Mouse (Mus musculus): ENCODE data around the gene Pkd1. TPM values are rescaled to one million over a fixed set of nuclear protein-coding genes. Genes with fewer than 3 reads are reported as not detected.

Gene Pkd1
- total and polyA plus RNA-seq, 3 experiments, result 2.8 to 13.4 (median 8.3) TPM

GRCm38 (mm10) chr17:24559146-24559545 is 9.5 kb downstream of the Pkd1 start:
- in situ Hi-C loops (cut with MboI; ENCODE audit: low pct_ligation_motif_present, low pct_unique_long_range_greater_than_20kb, low sequenced_read_pairs) (no loop called here), dilution Hi-C loops (cut with MboI; ENCODE audit: extremely low pct_ligation_motif_present, extremely low pct_unique_long_range_greater_than_20kb, low sequenced_read_pairs) (no loop called here)
- H3K4me3 ChIP-seq (replicated peaks in 1 of 3; ENCODE audit: low read depth in 2 of 3, low read length in 2 of 3, poor library complexity in 1 of 3), result no peak overlapping the region

DNA sequence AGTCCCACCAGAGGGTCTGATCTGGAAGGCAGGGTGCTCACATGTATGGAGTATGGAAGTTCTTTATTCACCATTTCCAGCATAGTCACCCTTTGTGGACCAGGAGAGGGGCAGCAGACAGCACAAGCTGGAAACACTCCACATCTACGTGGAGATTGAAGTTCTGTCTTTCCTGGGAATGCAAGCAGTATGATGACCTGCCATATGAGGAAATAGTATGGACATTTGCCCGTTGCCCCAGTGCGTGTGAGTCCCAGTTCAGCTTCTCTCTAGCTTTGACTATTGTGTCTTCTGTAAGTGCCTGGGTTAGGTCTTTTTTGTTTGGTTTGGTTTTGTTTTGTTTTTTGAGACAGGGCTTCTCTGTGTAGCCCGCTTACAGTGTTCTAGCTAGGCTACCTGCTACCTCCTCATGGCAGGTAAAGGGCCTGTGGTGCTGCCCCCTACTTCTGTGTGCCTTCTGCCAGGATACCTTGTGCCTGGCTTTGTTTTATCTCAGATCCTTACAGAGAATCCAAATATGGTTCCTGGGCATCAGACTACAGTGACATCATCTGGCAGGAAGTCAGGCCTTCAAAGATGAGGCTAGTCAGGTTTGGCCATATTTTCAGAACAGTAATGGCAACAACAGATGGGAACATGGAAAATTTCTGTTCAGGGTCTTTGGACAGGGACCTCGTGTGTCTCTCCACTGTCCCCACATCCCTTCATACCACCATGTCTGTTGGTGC is 10.8 kb downstream of the Pkd1 start:
- Histone ChIP-seq H3K27ac (ENCODE audit: insufficient read depth, low read depth) (no peak overlapping the region), H3K79me2 (replicated peaks; ENCODE audit: control insufficient read depth, extremely low read depth, insufficient read depth, poor library complexity, severe bottlenecking) (no peaks in the 10 kb centered on the region; the same call in 1 of the 2 replicates), H3K9ac (ENCODE audit: insufficient read depth, low read depth) (no peak overlapping the region), H3K36me3 (replicated peaks in 1 of 2; ENCODE audit: control insufficient read depth in 1 of 2, insufficient read depth in 1 of 2, low read length in 1 of 2) (peaks cover 3 to 25% of the 10 kb centered on the region in 2 experiments), H3K4me2 (ENCODE audit: insufficient read depth, low read depth, poor library complexity, severe bottlenecking) (no peak overlapping the region), H3K9me3 (replicated peaks; ENCODE audit: low read length) (no peaks in the 10 kb centered on the region), H3K4me3 (replicated peaks in 1 of 3; ENCODE audit: low read depth in 2 of 3, low read length in 2 of 3, poor library complexity in 1 of 3) (no peak overlapping the region), H3K27me3 (replicated peaks) (no peaks in the 10 kb centered on the region), H3K4me1 (ENCODE audit: control insufficient read depth in 1 of 2, insufficient read depth in 2 of 2) (peaks cover 0 to 20% of the 10 kb centered on the region in 2 experiments; a peak in 2 of 4 replicates)
- no peak for DNase-seq (ENCODE audit: extremely low read depth)
- in situ Hi-C loops (cut with MboI; ENCODE audit: low pct_ligation_motif_present, low pct_unique_long_range_greater_than_20kb, low sequenced_read_pairs), result no loop called here
- TF ChIP-seq MAX (IDR thresholded peaks at IDR 0.05; ENCODE audit: low read length) (no peak), EP300 (IDR thresholded peaks at IDR 0.05; ENCODE audit: low read length) (no peak), MYC (IDR thresholded peaks at IDR 0.05; ENCODE audit: low read depth, low read length) (no peak), GABPA (IDR thresholded peaks at IDR 0.05; ENCODE audit: insufficient replicate concordance, low read depth, low read length) (no peak), SMC3 (IDR thresholded peaks at IDR 0.05; ENCODE audit: low read depth, low read length) (no peak)
- dilution Hi-C loops (cut with MboI; ENCODE audit: extremely low pct_ligation_motif_present, extremely low pct_unique_long_range_greater_than_20kb, low sequenced_read_pairs), result no loop called here

More at GRCm38 (mm10) chr17:24559146-24559545, 9.5 kb downstream of the Pkd1 start:
- H3K4me2 ChIP-seq (ENCODE audit: insufficient read depth, low read depth, poor library complexity, severe bottlenecking), result no peak overlapping the region
- no peaks in the 10 kb centered on the region for H3K9me3 ChIP-seq (replicated peaks; ENCODE audit: low read length)
- peaks cover 0 to 27% of the 10 kb centered on the region in 2 experiments; a peak in 2 of 4 replicates for H3K4me1 ChIP-seq (ENCODE audit: control insufficient read depth in 1 of 2, insufficient read depth in 2 of 2)
- no peak overlapping the region for H3K9ac ChIP-seq (ENCODE audit: insufficient read depth, low read depth)
- H3K36me3 ChIP-seq (replicated peaks in 1 of 2; ENCODE audit: control insufficient read depth in 1 of 2, insufficient read depth in 1 of 2, low read length in 1 of 2), result peaks cover 0 to 19% of the 10 kb centered on the region in 2 experiments
- no peak for DNase-seq (ENCODE audit: extremely low read depth)
- TF ChIP-seq ZC3H11A (IDR thresholded peaks at IDR 0.05; ENCODE audit: low read depth, low read length) (no peak), MAFK (IDR thresholded peaks at IDR 0.05; ENCODE audit: insufficient replicate concordance, low read length) (no peak), TCF12 (IDR thresholded peaks at IDR 0.05; ENCODE audit: low read depth, low read length) (no peak), NELFE (IDR thresholded peaks at IDR 0.05; ENCODE audit: low read depth, low read length) (no peak), ELF1 (IDR thresholded peaks at IDR 0.05; ENCODE audit: low read depth, low read length) (no peak), ZKSCAN1 (IDR thresholded peaks at IDR 0.05; ENCODE audit: borderline replicate concordance, low read depth, low read length) (no peak), E2F4 (IDR thresholded peaks at IDR 0.05; ENCODE audit: insufficient replicate concordance, low read depth, low read length) (no peak)
- H3K79me2 ChIP-seq (replicated peaks; ENCODE audit: control insufficient read depth, extremely low read depth, insufficient read depth, poor library complexity, severe bottlenecking), result no peaks in the 10 kb centered on the region; the same call in 1 of the 2 replicates
- H3K27me3 ChIP-seq (replicated peaks), result no peaks in the 10 kb centered on the region
- H3K27ac ChIP-seq (ENCODE audit: insufficient read depth, low read depth), result no peak overlapping the region

GRCm38 (mm10) chr17:24561592-24561991 is 12.0 kb downstream of the Pkd1 start:
- Histone ChIP-seq H3K4me2 (ENCODE audit: insufficient read depth, low read depth, poor library complexity, severe bottlenecking) (no peak overlapping the region), H3K4me3 (replicated peaks in 1 of 3; ENCODE audit: low read depth in 2 of 3, low read length in 2 of 3, poor library complexity in 1 of 3) (no peak overlapping the region), H3K36me3 (replicated peaks in 1 of 2; ENCODE audit: control insufficient read depth in 1 of 2, insufficient read depth in 1 of 2, low read length in 1 of 2) (peaks cover 6 to 37% of the 10 kb centered on the region in 2 experiments), H3K9me3 (replicated peaks; ENCODE audit: low read length) (no peaks in the 10 kb centered on the region), H3K79me2 (replicated peaks; ENCODE audit: control insufficient read depth, extremely low read depth, insufficient read depth, poor library complexity, severe bottlenecking) (no peaks in the 10 kb centered on the region; the same call in 1 of the 2 replicates), H3K27me3 (replicated peaks) (no peaks in the 10 kb centered on the region), H3K9ac (ENCODE audit: insufficient read depth, low read depth) (no peak overlapping the region), H3K27ac (ENCODE audit: insufficient read depth, low read depth) (no peak overlapping the region), H3K4me1 (ENCODE audit: control insufficient read depth in 1 of 2, insufficient read depth in 2 of 2) (peaks cover 0 to 16% of the 10 kb centered on the region in 2 experiments; a peak in 2 of 4 replicates)
- in situ Hi-C loops (cut with MboI; ENCODE audit: low pct_ligation_motif_present, low pct_unique_long_range_greater_than_20kb, low sequenced_read_pairs) (no loop called here), dilution Hi-C loops (cut with MboI; ENCODE audit: extremely low pct_ligation_motif_present, extremely low pct_unique_long_range_greater_than_20kb, low sequenced_read_pairs) (no loop called here)
- no peak for DNase-seq (ENCODE audit: extremely low read depth)
- TF ChIP-seq IRF4 (IDR thresholded peaks at IDR 0.05; ENCODE audit: low read depth, low read length) (no peak), CHD2 (IDR thresholded peaks at IDR 0.05; ENCODE audit: low read length) (no peak), ELF1 (IDR thresholded peaks at IDR 0.05; ENCODE audit: low read depth, low read length) (no peak), NELFE (IDR thresholded peaks at IDR 0.05; ENCODE audit: low read depth, low read length) (no peak), USF1 (IDR thresholded peaks at IDR 0.05; ENCODE audit: low read depth, low read length) (no peak), KAT2A (IDR thresholded peaks at IDR 0.05; ENCODE audit: insufficient replicate concordance, low read length) (no peak), GABPA (IDR thresholded peaks at IDR 0.05; ENCODE audit: insufficient replicate concordance, low read depth, low read length) (no peak), MAX (IDR thresholded peaks at IDR 0.05; ENCODE audit: low read length) (no peak), NRF1 (IDR thresholded peaks at IDR 0.05; ENCODE audit: low read depth, low read length) (no peak), MYC (IDR thresholded peaks at IDR 0.05; ENCODE audit: low read depth, low read length) (no peak), ZKSCAN1 (IDR thresholded peaks at IDR 0.05; ENCODE audit: borderline replicate concordance, low read depth, low read length) (no peak), BHLHE40 (IDR thresholded peaks at IDR 0.05; ENCODE audit: low read depth, low read length) (no peak), RCOR1 (conservative IDR thresholded peaks at IDR 0.05; ENCODE audit: low read depth, low read length) (no peak)
